Mouse (Mus musculus) hematopoietic multipotent progenitor cell, adult 10-12 weeks (in vitro differentiated cells): ENCODE measurements around the gene Sncb. TPM values are rescaled to one million over a fixed set of nuclear protein-coding genes. Genes with fewer than 3 reads are reported as not detected.

ENCODE experiments used
- polyA plus RNA-seq: library from polyadenylated mRNA; stranded (reverse); fragments of >175 nt; gene quantifications from 2 replicates; pipeline ENCODE4 v1.2.3, GENCODE M21; 2012; ENCODE audit warnings: low replicate concordance

The Sncb gene
- polyA plus RNA-seq, result 0.17 and 0.33 TPM in 2 replicates

DNA sequence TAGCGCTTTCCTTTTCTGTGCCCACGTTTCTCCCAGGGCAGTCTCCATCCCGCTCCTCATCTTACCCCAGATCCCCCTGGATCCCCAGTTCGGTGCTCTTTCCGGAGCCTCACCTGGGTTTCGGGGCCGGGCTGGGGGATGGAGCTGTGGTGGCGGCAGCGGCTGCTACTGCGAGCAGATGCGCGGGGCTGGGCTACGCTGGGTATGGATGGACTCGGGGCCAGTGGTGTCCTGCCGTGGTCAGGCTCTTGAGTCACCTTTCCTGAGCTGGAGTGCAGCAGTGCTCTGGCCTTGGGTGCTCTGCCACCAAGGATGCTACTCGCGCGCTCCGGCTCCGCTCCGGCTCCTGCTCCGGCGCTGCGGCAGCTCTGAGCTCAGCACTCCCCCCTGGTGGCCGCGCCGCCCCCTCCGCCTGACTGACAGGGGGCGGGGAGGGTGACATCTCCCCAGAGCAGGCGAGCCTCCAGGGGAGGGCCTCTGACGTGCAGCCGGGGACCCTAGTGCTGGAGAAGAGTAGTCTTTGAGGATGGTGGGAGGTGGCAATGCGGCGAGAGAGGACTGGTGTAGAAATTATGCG lies at the start of gene Sncb:
Gene Sncb (minus strand): TSS at position 404 of the 577 bp plus-strand sequence.

DNA sequence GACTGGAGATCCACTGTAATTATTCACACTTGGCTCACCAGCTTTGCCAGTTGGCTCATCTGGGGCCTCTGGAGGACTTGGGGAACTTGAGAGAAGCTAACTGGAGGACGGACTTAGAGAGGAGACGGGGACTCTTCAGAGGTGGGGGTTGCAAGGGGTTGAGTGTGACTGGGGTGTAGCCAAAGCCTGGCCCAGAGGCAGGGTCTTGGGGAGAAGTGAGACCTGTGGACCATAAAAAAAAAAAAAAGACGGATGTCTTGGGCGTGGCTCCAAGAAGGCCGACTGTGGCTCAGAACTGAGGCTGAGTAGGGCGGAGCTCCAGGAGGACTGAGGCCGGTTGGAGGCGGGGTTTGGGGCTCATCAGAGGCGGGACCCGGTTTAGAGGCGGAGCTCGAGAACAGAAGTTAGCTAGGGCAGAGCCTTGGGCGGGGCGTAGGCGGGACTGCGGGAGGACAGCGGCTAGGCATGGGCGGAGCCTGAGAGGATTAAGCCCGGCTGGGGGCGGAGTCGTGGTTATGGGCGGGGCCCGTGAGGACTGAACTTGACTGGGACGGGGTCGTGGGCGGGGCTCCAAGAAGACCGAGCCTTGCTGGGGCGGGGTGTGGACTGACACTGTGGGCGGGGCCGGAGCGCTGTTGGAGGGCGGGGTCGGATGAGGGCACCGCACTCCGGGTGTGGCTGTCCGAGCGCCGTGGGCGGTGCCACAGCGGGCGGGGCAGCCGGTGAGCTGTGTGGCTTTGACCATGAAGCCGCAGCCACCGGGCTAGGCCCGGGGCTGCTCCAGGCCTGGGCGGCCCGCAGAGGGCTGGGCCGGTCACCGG lies 22.6 kb upstream of the Sncb start, which contains the start of gene Tspan17:
Gene Tspan17 (plus strand): TSS at position 638 of the 821 bp plus-strand sequence.

DNA sequence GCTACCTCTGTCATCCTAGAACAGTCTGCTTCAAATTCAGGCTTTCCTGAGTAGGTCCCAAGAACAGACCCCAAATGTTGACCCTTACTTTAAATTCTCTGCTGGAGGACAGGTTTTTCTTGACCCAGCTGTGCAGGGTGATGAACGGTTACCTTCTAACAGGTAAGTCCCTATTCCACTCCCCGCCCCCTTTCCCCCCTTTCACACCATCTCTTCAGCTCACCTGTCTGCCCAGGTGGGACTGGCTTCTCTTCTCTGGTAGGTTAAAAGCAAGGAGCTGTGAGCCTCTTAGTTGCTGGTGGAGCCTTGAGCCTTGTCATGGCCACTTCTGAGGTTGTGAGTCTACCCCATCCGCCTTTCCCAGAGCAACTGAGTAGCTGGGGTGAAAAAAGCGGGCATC lies 17.3 kb upstream of the Sncb start, which contains the start of gene Eif4e1b:
Gene Eif4e1b (plus strand): TSS at position 301 of the 400 bp plus-strand sequence.

DNA sequence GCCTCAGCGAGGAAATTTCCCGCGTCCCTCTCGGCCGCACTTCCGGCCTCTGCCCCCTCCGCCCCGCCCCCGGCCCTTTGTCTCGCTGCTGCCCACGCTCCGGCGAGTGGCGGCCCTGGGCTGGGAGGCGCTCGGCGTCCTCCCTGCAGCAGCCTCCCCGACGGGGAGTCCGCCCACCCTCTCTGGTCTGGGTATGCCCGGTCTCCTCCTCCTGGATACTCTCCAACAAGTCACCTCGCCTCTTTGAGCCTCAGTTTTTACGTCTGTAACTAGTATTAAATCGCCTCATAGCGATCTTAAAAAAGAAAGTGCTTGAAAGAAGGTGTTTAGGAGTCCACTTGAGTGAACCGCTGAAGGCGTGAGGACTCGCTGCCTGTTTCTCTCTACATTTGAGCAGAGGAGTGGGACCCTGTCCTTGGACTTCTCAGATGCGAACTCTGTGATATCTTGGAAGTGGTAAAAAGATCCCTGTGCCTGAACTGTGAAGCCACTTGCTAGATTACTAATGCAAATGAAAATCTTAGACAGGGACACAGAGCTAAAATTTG lies 16.5 kb downstream of the Sncb start, which contains the start of gene Gprin1:
Gene Gprin1 (minus strand): TSS at position 11 of the 548 bp plus-strand sequence.

Other genes with a start within 250 kb of the Sncb start
- gene 4833439L19Rik, start 201.2 kb downstream of the Sncb start, polyA plus RNA-seq, result 33.1 and 35.0 TPM in 2 replicates
- gene Arl10, start 191.6 kb downstream of the Sncb start, polyA plus RNA-seq, result 16.0 and 34.8 TPM in 2 replicates
- 11.6 and 18.1 TPM in 2 replicates for gene Nop16, start 176.5 kb downstream of the Sncb start, polyA plus RNA-seq
- gene Higd2a, start 176.4 kb downstream of the Sncb start, polyA plus RNA-seq, result 18.7 and 114 TPM in 2 replicates
- 37.1 and 61.7 TPM in 2 replicates for gene Cltb, start 155.3 kb downstream of the Sncb start, polyA plus RNA-seq
- 19.3 and 19.8 TPM in 2 replicates for gene Faf2, start 144.8 kb downstream of the Sncb start, polyA plus RNA-seq
- 531 and 756 TPM in 2 replicates for gene Rnf44, start 72.7 kb downstream of the Sncb start, polyA plus RNA-seq
- 0.02 TPM in 1 of 2 replicates, not detected in the other for gene Cdhr2, start 65.1 kb downstream of the Sncb start, polyA plus RNA-seq
- not detected in 2 replicates for gene Gprin1, start 16.7 kb downstream of the Sncb start, polyA plus RNA-seq
- not detected in 2 replicates for gene Eif4e1b, start 17.4 kb upstream of the Sncb start, polyA plus RNA-seq
- 7.5 and 19.6 TPM in 2 replicates for gene Tspan17, start 22.8 kb upstream of the Sncb start, polyA plus RNA-seq
- 1.5 and 2.8 TPM in 2 replicates for gene Unc5a, start 182.8 kb upstream of the Sncb start, polyA plus RNA-seq